Mouse (Mus musculus) embryonic facial prominence, embryonic 14.5 days (tissue): ENCODE results near the gene Mospd2. TPM values are rescaled to one million over a fixed set of nuclear protein-coding genes. Genes with fewer than 3 reads are reported as not detected.

Experiments
- ATAC-seq: fragments of 200-750 bp; cut with Nextera tagmentation; 2 replicates; pipeline ENCODE4 v1.8.0; 2017; ENCODE audit warnings: low read depth, moderate number of reproducible peaks, moderate TSS enrichment
- DNase-seq: peaks from one replicate; pipeline ENCODE4 v3.0.0-alpha.2; 2015; ENCODE audit warnings: low spot score
- H3K27ac ChIP-seq: fragments of 300-500 bp; sonication (generic); replicated peaks from 2 replicates; pipeline ENCODE4 v1.5.1; 2014; ENCODE audit warnings: low read depth, mild to moderate bottlenecking, low read length, moderate library complexity
- H3K27me3 ChIP-seq: fragments of 300-500 bp; sonication (generic); replicated peaks from 2 replicates; pipeline ENCODE4 v1.6.1; 2014; ENCODE audit warnings: low read length; ENCODE audit not compliant: control insufficient read depth, insufficient read depth
- H3K36me3 ChIP-seq: fragments of 300-500 bp; sonication (generic); 2 replicates; pipeline ENCODE4 v1.6.1; 2014; ENCODE audit warnings: low read length, mixed read lengths; ENCODE audit not compliant: control insufficient read depth, insufficient read depth
- H3K4me1 ChIP-seq: fragments of 300-500 bp; sonication (generic); 2 replicates; pipeline ENCODE4 v1.6.1; 2014; ENCODE audit warnings: antibody characterized with exemption, low read length; ENCODE audit not compliant: control insufficient read depth, insufficient read depth
- H3K4me2 ChIP-seq: fragments of 300-500 bp; sonication (generic); 2 replicates; pipeline ENCODE4 v1.6.1; 2014; ENCODE audit warnings: low read depth, mild to moderate bottlenecking, low read length, moderate library complexity, mixed read lengths
- H3K4me3 ChIP-seq: fragments of 300-500 bp; sonication (generic); 2 replicates; pipeline ENCODE4 v1.5.1; 2014; ENCODE audit warnings: low read depth, mild to moderate bottlenecking, low read length
- H3K9ac ChIP-seq: fragments of 300-500 bp; sonication (generic); 2 replicates; pipeline ENCODE4 v1.6.1; 2014; ENCODE audit warnings: low read depth, mild to moderate bottlenecking, low read length, moderate library complexity, mixed read lengths
- H3K9me3 ChIP-seq: fragments of 300-500 bp; sonication (generic); 2 replicates; pipeline ENCODE4 v1.6.1; 2016; ENCODE audit warnings: low read length; ENCODE audit not compliant: control insufficient read depth
- WGBS: fragments of 180-500 bp; shearing (Covaris S2); extraction: QIAGEN DNeasy Blood & Tissue Kit; methylation state at CpG from one replicate; pipeline ENCODE4 v1.1.7; 2014; 5-methylcytosine and 5-hydroxymethylcytosine counted together
- polyA plus RNA-seq: library from polyadenylated mRNA; unstranded; fragments of >200 nt; fragmentation: Nextera tagmentation; extraction: Ambion mirVana; gene quantifications from 2 replicates; pipeline ENCODE4 v1.2.1, GENCODE M21; 2014

Gene Mospd2
- polyA plus RNA-seq, 1 experiment from 2014 or later, result 21.3 TPM

- Histone ChIP-seq H3K9me3 (no peaks in the 10 kb centered on the region), H3K4me1 (no peaks in the 10 kb centered on the region), H3K27ac (no peak overlapping the region; the same call in 1 of the 2 replicates), H3K9ac (no peak overlapping the region), H3K4me2 (no peak overlapping the region), H3K27me3 (no peaks in the 10 kb centered on the region), H3K4me3 (no peak overlapping the region), H3K36me3 (peaks cover 13% of the 10 kb centered on the region)
- 90% methylated on average over 5 of the region's 5 CpGs for WGBS
- no peak for ATAC-seq
- DNase-seq, result no peak
Observed at GRCm38 (mm10) chrX:164941540-164941939, 38.6 kb downstream of the Mospd2 start.

DNA sequence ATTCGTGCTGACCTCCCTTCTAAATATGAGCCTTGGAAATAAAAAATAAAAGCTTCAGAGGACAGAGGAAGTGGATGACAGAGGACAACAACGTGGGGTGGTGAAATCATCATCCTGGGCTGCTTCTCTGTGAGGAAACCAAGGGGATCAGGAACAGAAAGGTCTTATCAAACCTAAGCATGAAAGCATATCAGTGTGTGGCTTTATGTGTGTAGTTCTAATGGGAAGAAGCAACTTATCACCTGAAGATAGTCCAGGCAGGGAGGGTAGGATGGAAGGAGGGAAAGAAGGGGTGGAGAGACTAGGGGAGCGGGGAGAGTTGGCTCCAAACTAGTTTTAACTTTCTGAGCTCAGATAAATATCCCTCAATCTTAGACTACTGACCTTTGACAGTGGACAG lies 67.2 kb downstream of the Mospd2 start:
- DNase-seq (no peak), ATAC-seq (no peak)
- Histone ChIP-seq H3K9me3 (no peaks in the 10 kb centered on the region), H3K36me3 (no peaks in the 10 kb centered on the region), H3K9ac (no peak overlapping the region), H3K27ac (no peak overlapping the region), H3K27me3 (no peaks in the 10 kb centered on the region), H3K4me3 (no peak overlapping the region), H3K4me1 (no peaks in the 10 kb centered on the region), H3K4me2 (no peak overlapping the region)
- 69% methylated on average over 3 of the region's 3 CpGs for WGBS

- H3K9ac ChIP-seq, result no peak overlapping the region
- H3K9me3 ChIP-seq, result no peaks in the 10 kb centered on the region
- no peaks in the 10 kb centered on the region for H3K27me3 ChIP-seq
- H3K4me2 ChIP-seq, result no peak overlapping the region
- no peaks in the 10 kb centered on the region for H3K36me3 ChIP-seq
- no peak overlapping the region for H3K27ac ChIP-seq
- ATAC-seq (no peak), DNase-seq (no peak)
- no peaks in the 10 kb centered on the region for H3K4me1 ChIP-seq
- 77% methylated on average over 4 of the region's 4 CpGs for WGBS
- H3K4me3 ChIP-seq, result no peak overlapping the region
Observed at GRCm38 (mm10) chrX:164912186-164912585, 68.0 kb downstream of the Mospd2 start.

DNA sequence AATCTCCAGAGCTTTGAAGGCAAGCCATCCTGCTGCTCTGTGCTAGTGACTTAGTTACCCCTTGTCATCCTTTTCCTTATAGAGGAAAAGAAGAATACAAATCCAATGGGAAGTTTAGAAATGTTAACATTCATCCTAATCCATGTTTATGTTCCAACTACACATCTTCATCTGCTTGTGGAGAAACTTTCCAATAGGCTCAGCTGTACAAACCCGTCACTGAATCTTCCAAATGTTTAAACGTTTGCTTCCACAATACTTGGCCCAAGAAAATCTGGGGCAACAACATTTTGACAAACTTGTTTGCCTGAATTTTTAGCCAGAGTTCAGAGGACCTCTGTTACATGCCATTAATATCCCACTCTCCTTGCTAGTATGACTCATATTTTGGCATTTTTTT lies 78.3 kb downstream of the Mospd2 start:
- Histone ChIP-seq H3K27ac (no peak overlapping the region), H3K4me1 (no peaks in the 10 kb centered on the region), H3K9ac (no peak overlapping the region), H3K27me3 (peaks cover 6% of the 10 kb centered on the region; the same call in 1 of the 2 replicates), H3K9me3 (no peaks in the 10 kb centered on the region), H3K36me3 (no peaks in the 10 kb centered on the region), H3K4me3 (no peak overlapping the region), H3K4me2 (no peak overlapping the region)
- DNase-seq (no peak), ATAC-seq (no peak)
- WGBS, result 72% methylated on average over 2 of the region's 2 CpGs

DNA sequence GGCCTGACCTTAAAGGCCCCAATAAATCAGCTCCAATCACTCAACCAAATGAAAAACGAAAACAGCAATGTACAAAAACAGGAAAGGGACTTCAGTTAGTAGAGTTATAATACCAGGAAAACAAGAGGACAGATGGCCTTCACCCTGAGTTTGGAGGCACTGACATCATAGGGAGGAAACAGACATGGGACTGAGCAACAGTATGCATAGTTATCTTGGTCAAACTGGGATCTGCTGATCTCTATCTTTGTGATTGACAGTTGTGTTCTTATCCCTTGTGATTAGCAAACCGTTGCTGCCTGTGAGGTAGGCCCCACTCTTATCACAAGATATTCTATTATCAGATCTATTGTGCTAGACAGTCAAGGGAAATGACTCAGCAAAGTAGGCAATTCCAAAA lies 80.4 kb downstream of the Mospd2 start:
- DNase-seq, result no peak
- H3K9me3 ChIP-seq, result no peaks in the 10 kb centered on the region
- H3K9ac ChIP-seq, result no peak overlapping the region
- H3K4me3 ChIP-seq, result no peak overlapping the region
- H3K36me3 ChIP-seq, result no peaks in the 10 kb centered on the region
- H3K4me2 ChIP-seq, result no peak overlapping the region
- 65% methylated on average over 2 of the region's 2 CpGs for WGBS
- no peaks in the 10 kb centered on the region for H3K4me1 ChIP-seq
- no peak overlapping the region for H3K27ac ChIP-seq
- ATAC-seq, result no peak
- H3K27me3 ChIP-seq, result no peaks in the 10 kb centered on the region; the same call in 1 of the 2 replicates

- H3K27me3 ChIP-seq, result no peaks in the 10 kb centered on the region
- ATAC-seq, result no peak
- no peak overlapping the region for H3K27ac ChIP-seq
- H3K4me3 ChIP-seq, result no peak overlapping the region
- no peak overlapping the region for H3K9ac ChIP-seq
- no peaks in the 10 kb centered on the region for H3K36me3 ChIP-seq
- no peaks in the 10 kb centered on the region for H3K4me1 ChIP-seq
- H3K9me3 ChIP-seq, result no peaks in the 10 kb centered on the region
- 97% methylated on average over 1 of the region's 1 CpGs for WGBS
- DNase-seq, result no peak
- no peak overlapping the region for H3K4me2 ChIP-seq
Observed at GRCm38 (mm10) chrX:164886260-164886659, 93.9 kb downstream of the Mospd2 start.

Other genes with a start within 250 kb of the Mospd2 start
- gene Fancb, start 217 bp upstream of the Mospd2 start, polyA plus RNA-seq, result 8.2 and 8.8 TPM in 2 replicates
- not detected in 2 replicates for gene Gm17604, start 24.5 kb upstream of the Mospd2 start, polyA plus RNA-seq